Mouse (Mus musculus): ENCODE measurements around the gene Pomgnt2.

DNA sequence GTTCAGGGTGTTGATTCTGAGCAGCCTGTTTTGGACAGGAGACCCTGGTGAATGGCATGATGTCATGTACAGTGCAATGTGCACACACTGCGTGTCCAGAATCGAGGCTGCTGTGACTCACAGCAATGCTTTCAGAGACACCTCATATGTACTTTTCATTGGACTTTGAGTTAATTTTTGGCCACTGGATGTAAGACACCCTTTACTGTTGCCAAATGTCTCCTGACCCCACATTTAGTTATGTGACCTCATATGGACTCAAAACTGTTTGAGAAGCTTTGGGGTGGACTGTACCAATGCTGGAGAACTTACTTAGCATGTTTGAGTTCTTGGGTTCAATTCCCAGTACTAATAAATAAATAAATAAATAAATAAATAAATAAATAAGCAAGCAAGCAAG lies 13.8 kb upstream of the Pomgnt2 start:
- TF ChIP-seq CTCF (conservative IDR thresholded peaks at IDR 0.05; ENCODE audit: low read length) (no peak), POU5F1 (IDR thresholded peaks at IDR 0.05; ENCODE audit: borderline replicate concordance, low read length) (no peak), NANOG (IDR thresholded peaks at IDR 0.05; ENCODE audit: borderline replicate concordance, low read length) (no peak)
